In the genomic region with DNA sequence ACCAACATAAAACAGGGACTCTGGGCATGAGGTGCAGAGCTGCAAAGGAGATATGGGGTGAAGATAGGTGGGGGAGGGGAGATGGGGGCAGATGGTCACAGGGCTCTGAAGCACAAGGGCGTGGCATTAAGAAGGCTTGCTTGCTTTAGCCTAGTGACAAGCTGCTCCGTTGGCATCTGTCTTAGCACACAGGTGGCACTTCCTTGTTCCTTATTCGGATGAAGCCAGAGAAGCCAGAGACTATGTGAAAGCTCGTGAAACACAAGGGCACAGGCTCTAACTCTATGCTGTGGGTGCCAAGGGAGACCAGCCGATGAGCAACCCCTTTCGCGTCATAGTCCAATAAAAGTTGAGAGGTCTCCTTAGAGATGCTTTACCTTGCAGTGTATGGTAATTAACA, we compare ENCODE assay signal across 18 mouse cellular contexts.
DNase-seq lines count a peak whose midpoint lies in the region; ATAC-seq and TF ChIP-seq lines count a peak whose summit lies in the region.
"Had no signal": no experiment of that assay in that cellular context is flagged by ENCODE, and none has a peak within 500 bp of the region (broad histone marks: within the 10 kb centered on the region; RNA-seq: fewer than 3 reads in every experiment).

No protein-coding gene starts in this region.

- H3K4me3 ChIP-seq in testis, adult 2 months (ENCODE audit: control insufficient read depth, low read depth, low read length): peak overlapping the region; percentile 47
- H3K4me3 ChIP-seq in intestine, embryonic 16.5 days (ENCODE audit: low read length): no peak overlapping the region
- no peak overlapping the region for H3K4me3 ChIP-seq in stomach, embryonic 15.5 days (replicated peaks)
- no peak overlapping the region for H3K4me3 ChIP-seq in embryonic facial prominence, embryonic 10.5 days
- no peak overlapping the region for H3K4me3 ChIP-seq in forebrain, embryonic 14.5 days (ENCODE audit: low read depth, low read length)
- H3K4me3 ChIP-seq: embryonic facial prominence, embryonic 12.5 days; heart, adult 2 months; heart, embryonic 13.5 days; hindbrain, embryonic 15.5 days had no signal

- TF ChIP-seq CTCF in testis, adult 2 months (IDR thresholded peaks at IDR 0.05; ENCODE audit: control insufficient read depth, insufficient read depth, insufficient replicate concordance, low read depth, low read length): no peak

- ATAC-seq in intestine, embryonic 16.5 days: peak; percentile 67
- ATAC-seq in stomach, embryonic 15.5 days (ENCODE audit: insufficient read depth, low FRiP score, low read depth): 0 out of 2 replicates have a peak, but pooled peaks have one; percentile 25
- ATAC-seq in forebrain, embryonic 14.5 days: no peak
- ATAC-seq: forebrain, embryonic 16.5 days had no signal

- no peak; the same call in 1 of the 2 replicates for TF ChIP-seq POLR2A in testis, adult 2 months (IDR thresholded peaks at IDR 0.05; ENCODE audit: control insufficient read depth, low read depth, low read length)

- DNase-seq in testis, postnatal 10 days (ENCODE audit: low spot score): no peak
- DNase-seq in embryonic facial prominence, embryonic 10.5 days (ENCODE audit: low spot score): no peak
- no peak for DNase-seq in forebrain, embryonic 14.5 days (ENCODE audit: low spot score)
- DNase-seq in spleen, postnatal 10 days (ENCODE audit: low spot score in 2 of 2): no peak
- DNase-seq: cerebellum, adult 11 months; cerebellum, adult 8-10 months; cerebellum, postnatal 14 days; embryo, embryonic 11 days; gastrocnemius, postnatal 14 days; heart, adult 2 months; heart, postnatal 36 days had no signal

- H3K9ac ChIP-seq in intestine, embryonic 16.5 days (ENCODE audit: low read depth, low read length): no peak overlapping the region
- no peak overlapping the region for H3K9ac ChIP-seq in stomach, embryonic 15.5 days
- no peak overlapping the region for H3K9ac ChIP-seq in forebrain, embryonic 14.5 days (ENCODE audit: low read length)
- H3K9ac ChIP-seq: embryonic facial prominence, embryonic 12.5 days; heart, embryonic 13.5 days; hindbrain, embryonic 15.5 days had no signal

- no peaks in the 10 kb centered on the region for H3K9me3 ChIP-seq in intestine, embryonic 16.5 days (ENCODE audit: control insufficient read depth, low read length)
- no peaks in the 10 kb centered on the region for H3K9me3 ChIP-seq in stomach, embryonic 15.5 days
- H3K9me3 ChIP-seq in embryonic facial prominence, embryonic 10.5 days: no peaks in the 10 kb centered on the region
- no peaks in the 10 kb centered on the region for H3K9me3 ChIP-seq in forebrain, embryonic 14.5 days (replicated peaks; ENCODE audit: control insufficient read depth, low read length)
- H3K9me3 ChIP-seq: embryonic facial prominence, embryonic 12.5 days; heart, embryonic 13.5 days; hindbrain, embryonic 15.5 days had no signal

- no peaks in the 10 kb centered on the region for H3K36me3 ChIP-seq in testis, adult 2 months (ENCODE audit: control insufficient read depth, insufficient read depth, low read length)
- no peaks in the 10 kb centered on the region for H3K36me3 ChIP-seq in intestine, embryonic 16.5 days (ENCODE audit: control insufficient read depth, insufficient read depth, low read length)
- H3K36me3 ChIP-seq in stomach, embryonic 15.5 days: no peaks in the 10 kb centered on the region
- H3K36me3 ChIP-seq in embryonic facial prominence, embryonic 10.5 days (replicated peaks): no peaks in the 10 kb centered on the region
- no peaks in the 10 kb centered on the region for H3K36me3 ChIP-seq in forebrain, embryonic 14.5 days (ENCODE audit: control insufficient read depth, insufficient read depth, low read length)
- H3K36me3 ChIP-seq: embryonic facial prominence, embryonic 12.5 days; heart, embryonic 13.5 days; hindbrain, embryonic 15.5 days had no signal

- H3K27me3 ChIP-seq in testis, adult 2 months (ENCODE audit: control insufficient read depth, insufficient read depth, low read length): no peaks in the 10 kb centered on the region
- no peaks in the 10 kb centered on the region for H3K27me3 ChIP-seq in intestine, embryonic 16.5 days (replicated peaks; ENCODE audit: control insufficient read depth, insufficient read depth, low read length)
- H3K27me3 ChIP-seq in stomach, embryonic 15.5 days (replicated peaks): no peaks in the 10 kb centered on the region
- no peaks in the 10 kb centered on the region for H3K27me3 ChIP-seq in embryonic facial prominence, embryonic 10.5 days (replicated peaks; ENCODE audit: low read depth, poor library complexity, severe bottlenecking)
- no peaks in the 10 kb centered on the region for H3K27me3 ChIP-seq in forebrain, embryonic 14.5 days (replicated peaks; ENCODE audit: control insufficient read depth, insufficient read depth, low read length)
- H3K27me3 ChIP-seq: embryonic facial prominence, embryonic 12.5 days; heart, embryonic 13.5 days; hindbrain, embryonic 15.5 days had no signal

- H3K4me2 ChIP-seq in intestine, embryonic 16.5 days (ENCODE audit: low read depth, low read length): no peak overlapping the region
- H3K4me2 ChIP-seq in stomach, embryonic 15.5 days: no peak overlapping the region
- no peak overlapping the region for H3K4me2 ChIP-seq in forebrain, embryonic 14.5 days (ENCODE audit: low read length)
- H3K4me2 ChIP-seq: embryonic facial prominence, embryonic 12.5 days; heart, embryonic 13.5 days; hindbrain, embryonic 15.5 days had no signal

- H3K4me1 ChIP-seq in testis, adult 2 months (ENCODE audit: control insufficient read depth, insufficient read depth, low read length): no peaks in the 10 kb centered on the region
- H3K4me1 ChIP-seq in intestine, embryonic 16.5 days (ENCODE audit: control insufficient read depth, insufficient read depth, low read length): no peaks in the 10 kb centered on the region; the same call in 1 of the 2 replicates
- no peaks in the 10 kb centered on the region for H3K4me1 ChIP-seq in stomach, embryonic 15.5 days
- H3K4me1 ChIP-seq in embryonic facial prominence, embryonic 10.5 days: no peaks in the 10 kb centered on the region; the same call in 1 of the 2 replicates
- no peaks in the 10 kb centered on the region for H3K4me1 ChIP-seq in forebrain, embryonic 14.5 days (ENCODE audit: control insufficient read depth, insufficient read depth, low read length)
- H3K4me1 ChIP-seq: embryonic facial prominence, embryonic 12.5 days; hindbrain, embryonic 15.5 days had no signal

- no peak overlapping the region for H3K27ac ChIP-seq in testis, adult 2 months (ENCODE audit: control insufficient read depth, insufficient read depth, low read depth, low read length)
- no peak overlapping the region for H3K27ac ChIP-seq in intestine, embryonic 16.5 days (ENCODE audit: low read length)
- 0 out of 2 replicates have a peak overlapping the region, but pooled peaks have one; percentile 2 for H3K27ac ChIP-seq in stomach, embryonic 15.5 days
- no peak overlapping the region for H3K27ac ChIP-seq in embryonic facial prominence, embryonic 10.5 days (replicated peaks)
- H3K27ac ChIP-seq in forebrain, embryonic 14.5 days (ENCODE audit: low read depth, low read length): no peak overlapping the region
- H3K27ac ChIP-seq: embryonic facial prominence, embryonic 12.5 days; heart, adult 2 months; heart, embryonic 13.5 days; hindbrain, embryonic 15.5 days had no signal

- WGBS in intestine, embryonic 16.5 days: 69% methylated on average over 7 of the region's 7 CpGs
- 71% methylated on average over 7 of the region's 7 CpGs for WGBS in stomach, embryonic 15.5 days
- 87% methylated on average over 7 of the region's 7 CpGs for WGBS in embryonic facial prominence, embryonic 10.5 days
- 82% methylated on average over 7 of the region's 7 CpGs for WGBS in forebrain, embryonic 14.5 days
